Mouse (Mus musculus) spleen, postnatal 10 days (tissue): ENCODE results near the gene Topbp1.

Experiments used
- DNase-seq, 2 experiments: peaks; one replicate each; pipeline ENCODE4 v3.0.0; 2021 to 2022; ENCODE audit warnings: low spot score in 2 of 2

Gene Topbp1

GRCm38 (mm10) chr9:103385600-103385999 lies 80.6 kb downstream of the Topbp1 start:
- no peak for DNase-seq

GRCm38 (mm10) chr9:103386573-103386972 lies 81.6 kb downstream of the Topbp1 start:
- DNase-seq = no peak

DNA sequence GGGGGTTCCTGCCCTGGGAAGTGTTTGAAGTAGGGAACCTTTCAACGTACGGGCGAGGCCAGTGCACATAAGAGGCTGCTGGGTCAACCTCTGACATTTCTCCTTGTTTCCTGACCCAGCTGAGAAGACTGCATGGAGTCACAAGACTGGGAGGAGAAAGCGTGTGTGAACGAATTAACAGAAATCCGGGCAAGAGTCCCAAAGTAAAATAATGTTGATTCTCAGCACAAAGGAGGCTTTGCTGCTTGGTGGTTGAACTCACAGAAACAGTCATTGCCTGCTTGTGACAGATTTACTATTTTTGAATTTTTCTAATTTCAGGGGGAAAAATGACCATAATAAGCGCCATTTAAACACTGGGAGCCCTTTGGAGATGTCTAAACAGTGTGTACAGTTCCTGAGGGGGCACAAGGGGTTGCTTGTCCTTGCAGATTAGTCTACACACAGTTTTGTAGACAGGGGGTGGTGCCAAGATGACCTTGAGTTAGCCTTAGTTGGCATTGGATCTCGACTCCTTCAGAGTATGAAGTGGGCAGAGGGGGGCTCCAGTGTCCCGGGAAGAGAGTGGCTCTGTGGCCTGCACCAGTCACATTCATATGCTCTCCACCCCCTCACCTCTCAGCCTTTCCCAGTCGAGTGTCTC lies 82.1 kb downstream of the Topbp1 start:
- DNase-seq = no peak

DNA sequence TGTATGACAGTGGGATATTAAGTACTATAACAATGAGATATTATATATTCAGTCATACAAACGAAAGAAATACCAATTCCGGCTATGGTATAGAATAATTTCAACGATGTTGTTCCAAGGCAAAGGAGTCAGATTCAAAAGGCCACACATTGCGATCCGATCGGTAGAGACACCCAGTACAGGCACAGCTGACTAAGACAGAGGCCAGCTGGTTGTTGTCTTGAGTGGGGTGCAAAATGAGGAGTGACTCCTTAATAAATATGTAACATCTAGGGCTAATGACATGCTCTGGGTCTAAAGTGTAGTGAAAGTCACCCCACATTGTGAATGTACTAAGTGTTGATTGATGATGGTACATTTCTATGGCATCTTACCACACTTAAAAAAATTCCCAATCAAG lies 84.2 kb downstream of the Topbp1 start:
- DNase-seq = no peak

DNA sequence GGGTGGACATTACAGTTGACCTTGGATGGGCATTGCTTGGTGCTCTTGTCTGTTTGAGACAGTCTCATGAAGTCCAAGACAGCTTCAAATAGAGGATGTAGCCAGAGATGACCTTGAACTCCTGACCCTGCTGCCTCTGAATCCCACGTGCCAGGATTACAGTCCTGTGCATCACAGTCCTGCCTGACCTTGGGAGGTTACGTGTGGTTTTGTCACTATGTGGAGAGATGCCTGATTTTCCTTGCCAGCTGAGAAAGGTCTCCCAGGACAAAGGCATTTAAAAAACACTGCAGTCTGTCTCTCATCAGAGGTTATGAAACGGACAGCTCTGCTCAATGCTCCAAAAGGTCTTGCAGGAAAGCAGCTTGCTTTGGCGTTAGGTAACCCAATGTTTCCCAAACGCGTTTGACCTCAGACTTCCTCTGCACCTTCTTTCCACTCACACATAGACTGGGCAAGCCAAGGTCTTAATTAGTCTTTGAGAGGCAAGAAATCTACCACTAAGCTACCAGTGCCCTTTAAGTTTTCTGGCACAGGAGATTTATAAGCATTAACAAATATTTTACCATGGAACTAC lies 86.9 kb downstream of the Topbp1 start:
- no peak for DNase-seq

GRCm38 (mm10) chr9:103393256-103393655 lies 88.2 kb downstream of the Topbp1 start:
- DNase-seq = no peak

DNA sequence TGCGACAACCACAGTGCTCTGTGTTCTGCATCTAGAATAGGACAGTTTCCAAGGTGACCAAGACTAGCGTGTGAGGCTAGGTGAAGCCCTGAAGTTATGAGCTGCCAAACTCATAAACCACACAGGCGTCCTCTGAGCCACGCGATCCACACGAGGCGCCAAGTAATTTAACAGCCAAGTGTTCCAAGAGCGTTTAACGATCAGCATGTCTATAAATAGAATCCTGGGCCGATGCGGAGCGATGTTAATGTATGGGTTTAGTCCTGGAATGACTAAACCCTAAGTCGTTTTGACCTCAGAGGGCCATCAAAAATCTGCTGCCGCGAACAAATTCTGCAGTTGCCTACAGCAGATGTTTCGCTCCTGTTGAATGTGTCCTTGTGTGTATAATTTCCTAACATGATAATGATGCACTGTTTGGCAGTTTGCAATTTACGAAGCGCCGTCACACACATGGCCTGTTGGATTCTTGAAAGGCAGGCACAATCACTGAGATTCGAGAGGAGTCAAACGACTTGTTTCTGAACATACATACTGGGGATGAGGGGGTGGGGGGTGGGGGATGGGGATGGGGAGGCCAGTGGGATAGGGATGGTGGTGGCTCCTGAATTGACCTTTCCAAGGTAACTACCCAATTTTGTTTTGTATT lies 93.6 kb downstream of the Topbp1 start:
- DNase-seq = no peak
